Mouse (Mus musculus) thymus, adult 2 months (tissue): ENCODE data around the gene Cdkn1b.

Experiments used
- CTCF ChIP-seq: fragments of 200-500 bp; IDR thresholded peaks from 2 replicates; pipeline ENCODE4 v1.5.1; 2012; ENCODE audit warnings: mild to moderate bottlenecking, control low read depth, low read length, moderate library complexity, borderline replicate concordance; ENCODE audit not compliant: control insufficient read depth, poor library complexity, insufficient read depth; ENCODE audit errors: extremely low read depth
- POLR2A ChIP-seq: fragments of 200-500 bp; IDR thresholded peaks from 2 replicates; pipeline ENCODE4 v1.6.1; 2012; ENCODE audit warnings: mild to moderate bottlenecking, low read length, control low read depth, moderate library complexity; ENCODE audit not compliant: control insufficient read depth, poor library complexity, insufficient read depth; ENCODE audit errors: extremely low read depth

GRCm38 (mm10) chr6:134972096-134972495, 51.9 kb downstream of the Cdkn1b start:
- no peak for TF ChIP-seq CTCF
- no peak for TF ChIP-seq POLR2A
